Mouse (Mus musculus) CH12F3 (cell line): ENCODE results near the gene Tmem60.

Source experiments
- in situ Hi-C: fragments of 300-500 bp; cut with MboI; formaldehyde crosslinking; loops from 2 replicates; pipeline ENCODE4 v1.14.3; 2020; ENCODE audit warnings: low sequenced_read_pairs

Gene Tmem60

DNA sequence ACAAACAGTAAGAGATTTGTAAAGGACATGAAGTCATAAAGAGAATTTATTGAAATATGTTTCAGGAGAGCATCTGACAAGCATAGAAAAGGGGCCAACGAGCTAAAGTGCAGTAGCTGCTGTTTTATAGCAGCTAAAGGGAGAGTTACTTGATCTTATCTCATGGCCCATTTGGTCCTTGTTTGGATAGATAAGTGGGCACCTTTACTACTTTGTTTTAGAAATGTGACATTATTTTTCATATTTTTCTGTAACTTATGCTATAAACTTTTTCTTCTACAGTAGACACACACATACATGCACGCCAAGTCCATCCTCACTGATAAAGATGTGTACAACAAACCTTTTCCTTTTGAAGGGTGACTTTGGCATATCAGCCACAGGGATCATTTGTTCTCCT is 23.4 kb downstream of the Tmem60 start:
- in situ Hi-C loops: no loop called here

DNA sequence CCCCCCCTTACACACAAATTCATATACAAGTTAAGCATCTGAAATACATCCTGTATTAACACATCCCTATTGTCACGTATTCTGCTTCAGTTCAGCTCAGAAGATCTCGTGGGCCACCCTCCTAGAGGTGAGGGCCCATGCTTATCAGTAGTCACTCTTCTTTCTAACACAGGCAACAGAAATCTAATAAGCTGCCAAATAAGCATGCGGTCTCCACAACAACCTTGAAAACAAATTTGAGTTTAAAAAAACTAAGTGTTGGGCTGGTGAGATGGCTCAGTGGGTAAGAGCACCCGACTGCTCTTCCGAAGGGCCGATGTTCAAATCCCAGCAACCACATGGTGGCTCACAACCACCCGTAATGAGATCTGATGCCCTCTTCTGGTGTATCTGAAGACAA is 24.2 kb downstream of the Tmem60 start:
- in situ Hi-C loops: no loop called here

DNA sequence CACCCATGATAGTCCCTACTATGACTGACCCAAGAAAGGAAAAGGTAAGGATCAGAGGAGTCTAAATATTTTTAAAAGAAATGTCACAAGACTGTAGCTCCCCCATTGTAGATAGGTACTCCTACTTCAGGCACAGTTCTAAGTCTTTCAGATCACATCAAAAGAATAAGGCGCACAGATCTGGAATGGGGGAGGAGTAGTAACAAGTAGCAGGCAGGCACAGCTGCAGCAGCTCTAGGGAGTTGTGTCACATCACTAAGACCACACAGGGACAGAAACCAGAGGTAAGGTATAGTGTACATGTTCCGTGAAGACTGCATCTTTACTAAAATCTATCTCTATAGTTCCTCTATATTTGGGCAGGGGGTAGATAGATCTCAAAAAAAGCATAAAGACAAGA is 29.8 kb downstream of the Tmem60 start:
- in situ Hi-C loops: no loop called here

DNA sequence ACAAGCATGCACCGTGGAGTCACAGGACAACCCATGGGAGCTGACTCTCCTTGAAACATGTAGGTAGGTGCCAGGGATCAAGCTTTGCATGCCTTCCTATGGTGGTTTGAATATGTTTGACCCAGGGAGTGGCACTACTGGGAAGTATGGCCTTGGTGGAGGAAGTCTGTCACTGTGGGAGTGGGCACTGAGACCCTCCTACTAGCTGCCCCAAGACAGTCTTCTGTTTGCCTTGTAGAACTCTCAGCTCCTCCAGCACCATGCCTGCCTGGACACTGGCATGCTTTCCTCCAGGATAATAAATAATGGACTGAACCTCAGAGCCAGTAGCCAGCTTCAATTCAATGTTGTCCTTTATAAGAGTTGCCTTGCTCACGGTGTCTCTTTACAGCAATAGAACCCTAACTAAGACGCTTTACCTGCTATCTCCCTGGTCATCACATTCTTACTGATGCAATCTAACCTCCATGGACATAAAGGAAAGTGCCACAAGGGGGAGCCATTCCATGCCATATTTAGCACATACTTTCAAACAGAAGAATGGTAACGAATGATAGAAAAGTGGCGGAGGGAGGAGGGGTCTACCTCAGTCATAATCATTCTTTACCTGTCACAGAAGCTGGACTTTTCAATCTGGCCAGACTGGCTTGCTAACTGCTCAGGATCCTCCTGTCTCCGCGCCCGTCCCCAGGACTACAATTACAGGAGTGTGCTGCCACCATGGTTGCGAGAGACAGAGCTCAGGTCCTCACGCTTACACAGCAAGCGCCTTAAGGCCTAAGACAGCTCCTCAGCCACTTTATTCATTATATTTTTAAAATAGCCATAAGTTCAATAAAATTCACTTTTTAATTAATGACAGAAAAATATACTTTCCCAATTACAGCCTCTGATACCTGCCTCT is 31.6 kb downstream of the Tmem60 start:
- in situ Hi-C loops: no loop called here

- in situ Hi-C loops: no loop called here
Observed at GRCm38 (mm10) chr5:20918967-20919366, 37.0 kb downstream of the Tmem60 start.

- in situ Hi-C loops: no loop called here
Observed at GRCm38 (mm10) chr5:20919566-20919965, 37.6 kb downstream of the Tmem60 start.

DNA sequence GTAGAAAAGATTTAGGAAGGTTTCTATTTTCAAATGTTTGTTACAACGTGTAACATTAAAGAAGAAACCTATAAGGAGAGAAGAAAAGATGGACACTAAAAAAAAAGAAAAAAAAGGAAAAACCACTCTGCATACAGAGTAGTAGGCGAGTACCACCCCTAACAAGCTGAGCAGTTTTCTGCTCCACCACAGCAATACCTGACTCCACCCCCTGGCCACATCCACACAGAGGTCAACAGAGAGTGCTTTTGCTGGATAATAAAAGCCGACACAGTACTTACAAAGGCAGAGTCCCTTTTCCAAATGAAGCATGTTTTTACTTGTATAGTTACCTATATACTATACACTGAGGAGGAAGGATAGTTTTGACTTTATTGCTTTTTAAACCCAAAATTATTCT is 42.6 kb downstream of the Tmem60 start:
- in situ Hi-C loops: no loop called here

DNA sequence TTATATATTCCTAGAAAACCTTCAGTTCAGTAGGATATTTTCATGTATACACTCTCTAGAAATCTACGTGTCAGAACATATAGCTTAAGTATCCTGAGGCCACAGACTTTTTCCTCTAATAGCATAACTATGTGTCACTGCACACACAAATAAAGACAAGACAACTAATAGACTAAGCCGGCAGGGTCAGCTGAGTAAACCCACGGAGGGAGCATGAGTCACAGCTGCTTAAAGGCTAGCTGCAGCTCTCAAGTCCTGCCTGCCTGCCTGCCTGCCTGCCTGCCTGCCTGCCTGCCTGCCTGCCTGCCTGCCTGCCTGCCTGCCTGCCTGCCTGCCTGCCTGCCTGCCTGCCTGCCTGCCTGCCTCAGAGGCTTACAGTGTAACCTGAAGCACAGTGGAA is 43.5 kb downstream of the Tmem60 start:
- in situ Hi-C loops: no loop called here

- in situ Hi-C loops: no loop called here
Observed at GRCm38 (mm10) chr5:20929669-20930151, 47.7 kb downstream of the Tmem60 start.

DNA sequence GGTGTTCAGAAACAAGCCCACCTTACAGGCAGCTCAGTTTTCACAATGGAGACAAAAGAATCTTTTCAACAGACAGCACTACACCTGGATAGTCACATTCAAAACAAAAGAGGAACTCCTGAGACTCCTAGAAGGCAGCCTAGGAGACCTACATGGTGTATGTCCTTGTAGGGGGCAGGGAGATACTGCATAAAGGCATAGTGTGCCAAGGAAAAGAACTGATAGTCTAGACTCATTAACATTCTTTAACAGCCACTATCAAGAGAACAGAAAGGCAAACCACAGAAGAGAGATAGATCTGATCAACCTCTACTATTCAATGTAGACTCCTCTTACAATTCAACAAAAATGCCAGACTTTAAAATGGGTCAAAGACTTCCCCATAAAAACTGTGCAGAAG is 48.4 kb downstream of the Tmem60 start:
- in situ Hi-C loops: no loop called here

DNA sequence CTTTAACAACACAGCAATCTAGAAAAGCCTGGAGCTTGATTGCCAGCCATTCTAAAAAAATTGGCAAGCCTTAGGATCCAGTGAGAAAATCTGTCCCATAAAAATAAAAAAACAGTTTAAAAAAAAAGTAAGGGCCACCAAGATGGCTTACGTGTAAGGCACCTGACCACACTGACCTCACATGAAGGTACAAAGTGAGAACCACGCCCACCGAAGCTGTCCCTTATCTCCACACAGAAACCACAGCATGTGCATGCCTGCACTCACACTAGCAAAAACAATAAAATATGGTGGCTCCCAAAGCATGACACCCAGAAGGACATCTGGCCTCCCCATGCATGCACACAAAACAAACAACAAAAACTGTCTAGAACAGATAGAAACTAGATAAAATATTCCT is 49.3 kb downstream of the Tmem60 start:
- in situ Hi-C loops: no loop called here

- in situ Hi-C loops: no loop called here
Observed at GRCm38 (mm10) chr5:20932585-20932984, 50.6 kb downstream of the Tmem60 start.

DNA sequence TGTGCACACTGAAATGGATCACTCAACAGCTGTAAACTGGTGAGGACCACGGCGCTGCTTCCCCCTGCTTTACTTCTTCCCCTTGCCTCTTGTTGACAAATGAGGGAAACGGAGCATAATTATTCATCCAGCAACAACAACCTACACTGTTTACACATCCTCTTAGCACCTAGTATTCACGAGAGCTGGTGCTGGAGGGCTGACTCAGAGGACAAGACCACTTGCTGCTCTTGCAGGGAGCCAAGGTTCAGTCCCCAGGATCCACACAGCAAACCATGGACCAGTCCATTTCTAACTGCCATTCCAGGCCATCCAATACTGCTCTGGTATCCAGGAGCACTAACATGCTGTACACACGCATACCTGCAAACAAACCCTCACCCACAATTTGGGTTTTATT is 53.9 kb downstream of the Tmem60 start:
- in situ Hi-C loops: no loop called here
